Mouse (Mus musculus) midbrain, embryonic 16.5 days (tissue): ENCODE data around the gene Fam20c. TPM values are rescaled to one million over a fixed set of nuclear protein-coding genes. Genes with fewer than 3 reads are reported as not detected.
A peak's percentile ranks its signal among the peaks of the same experiment; 100 is the strongest.

ENCODE experiments used
- ATAC-seq: fragments of 200-750 bp; cut with Nextera tagmentation; 2 replicates; pipeline ENCODE4 v1.8.0; 2017; ENCODE audit warnings: moderate TSS enrichment
- H3K27ac ChIP-seq: fragments of 300-500 bp; sonication (generic); 2 replicates; pipeline ENCODE4 v1.5.1; 2014; ENCODE audit warnings: mild to moderate bottlenecking, low read length, mixed read lengths
- H3K27me3 ChIP-seq: fragments of 300-500 bp; sonication (generic); 2 replicates; pipeline ENCODE4 v1.6.1; 2014; ENCODE audit warnings: low read depth, low read length, mixed read lengths; ENCODE audit not compliant: control insufficient read depth, insufficient read depth
- H3K36me3 ChIP-seq: fragments of 300-500 bp; sonication (generic); 2 replicates; pipeline ENCODE4 v1.6.1; 2014; ENCODE audit warnings: mild to moderate bottlenecking, low read length, moderate library complexity, mixed read lengths; ENCODE audit not compliant: control insufficient read depth, insufficient read depth
- H3K4me1 ChIP-seq: fragments of 300-500 bp; sonication (generic); 2 replicates; pipeline ENCODE4 v1.6.1; 2014; ENCODE audit warnings: mild to moderate bottlenecking, low read length, mixed read lengths; ENCODE audit not compliant: control insufficient read depth, insufficient read depth
- H3K4me2 ChIP-seq: fragments of 300-500 bp; sonication (generic); 2 replicates; pipeline ENCODE4 v1.6.1; 2014; ENCODE audit warnings: mild to moderate bottlenecking, low read length, mixed read lengths
- H3K4me3 ChIP-seq: fragments of 300-500 bp; sonication (generic); 2 replicates; pipeline ENCODE4 v1.5.1; 2014; ENCODE audit warnings: low read depth, mild to moderate bottlenecking, low read length, moderate library complexity, mixed read lengths
- H3K9ac ChIP-seq: fragments of 300-500 bp; sonication (generic); 2 replicates; pipeline ENCODE4 v1.6.1; 2014; ENCODE audit warnings: low read depth, low read length, mixed read lengths
- H3K9me3 ChIP-seq: fragments of 300-500 bp; sonication (generic); replicated peaks from 2 replicates; pipeline ENCODE4 v1.6.1; 2014; ENCODE audit warnings: mild to moderate bottlenecking, low read length, mixed read lengths; ENCODE audit not compliant: control insufficient read depth, poor library complexity, severe bottlenecking
- WGBS: fragments of 180-500 bp; shearing (Covaris S2); extraction: QIAGEN DNeasy Blood & Tissue Kit; methylation state at CpG from one replicate; pipeline ENCODE4 v1.1.7; 2014; 5-methylcytosine and 5-hydroxymethylcytosine counted together
- polyA plus RNA-seq: library from polyadenylated mRNA; unstranded; fragments of >200 nt; fragmentation: Nextera tagmentation; extraction: Ambion mirVana; gene quantifications from 2 replicates; pipeline ENCODE4 v1.2.1, GENCODE M21; 2015

Fam20c gene
- polyA plus RNA-seq, 1 experiment from 2014 or later: 41.9 TPM

DNA sequence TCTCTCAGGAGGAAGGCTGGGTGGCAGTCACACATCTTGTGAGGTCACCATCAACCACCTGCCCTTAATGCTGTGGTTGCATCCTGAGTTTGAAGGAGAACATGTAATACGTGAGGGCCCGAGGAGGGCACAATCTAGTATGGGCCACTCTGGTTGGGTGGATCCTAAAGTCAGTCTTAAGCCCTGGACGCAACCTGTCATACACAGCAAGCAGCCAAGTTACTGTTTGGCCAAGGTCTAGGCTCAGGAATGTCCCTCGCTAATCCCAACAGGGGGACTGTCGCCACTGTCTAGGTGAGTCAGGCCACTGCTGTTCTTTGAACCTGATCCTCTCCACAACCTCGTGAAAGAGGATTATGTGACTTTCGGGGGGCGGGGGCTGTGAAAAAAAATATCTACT, 10.3 kb downstream of the Fam20c start:
- H3K27me3 ChIP-seq: no peaks in the 10 kb centered on the region
- no peaks in the 10 kb centered on the region for H3K9me3 ChIP-seq
- ATAC-seq: no peak
- H3K27ac ChIP-seq: no peak overlapping the region
- no peak overlapping the region for H3K4me2 ChIP-seq
- H3K36me3 ChIP-seq: peaks cover 19% of the 10 kb centered on the region
- no peak overlapping the region for H3K4me3 ChIP-seq
- WGBS: 81% methylated on average over 8 of the region's 8 CpGs
- H3K9ac ChIP-seq: no peak overlapping the region
- peaks cover 25% of the 10 kb centered on the region for H3K4me1 ChIP-seq

GRCm38 (mm10) chr5:138767650-138768049, 13.3 kb downstream of the Fam20c start:
- H3K4me3 ChIP-seq: no peak overlapping the region
- no peak for ATAC-seq
- H3K9ac ChIP-seq: no peak overlapping the region
- no peak overlapping the region for H3K27ac ChIP-seq
- peaks cover 11% of the 10 kb centered on the region for H3K36me3 ChIP-seq
- H3K27me3 ChIP-seq: no peaks in the 10 kb centered on the region
- no peak overlapping the region for H3K4me2 ChIP-seq
- no peaks in the 10 kb centered on the region for H3K4me1 ChIP-seq
- WGBS: 82% methylated on average over 11 of the region's 11 CpGs
- no peaks in the 10 kb centered on the region for H3K9me3 ChIP-seq

DNA sequence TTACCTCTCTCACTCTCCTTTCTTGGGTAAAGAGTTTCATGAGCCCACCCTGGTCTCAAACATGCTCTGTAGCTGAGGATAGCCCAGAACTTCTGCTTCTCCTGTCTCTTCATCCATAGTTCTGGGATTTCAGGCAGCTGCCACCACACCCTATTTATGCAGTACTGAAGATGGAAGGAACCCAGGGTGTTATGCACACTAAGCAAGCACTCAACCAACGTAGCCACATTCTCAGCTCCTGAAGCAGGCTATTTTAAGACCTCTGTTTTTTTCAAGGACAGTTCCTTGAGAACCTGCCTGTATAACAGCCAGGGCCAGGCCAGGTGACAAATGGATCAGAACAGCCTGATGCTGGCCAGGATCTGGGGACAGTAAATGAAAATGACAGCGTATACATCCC, 14.4 kb downstream of the Fam20c start:
- no peak overlapping the region for H3K4me3 ChIP-seq
- ATAC-seq: no peak
- H3K9me3 ChIP-seq: no peaks in the 10 kb centered on the region
- H3K4me1 ChIP-seq: no peaks in the 10 kb centered on the region
- H3K4me2 ChIP-seq: no peak overlapping the region
- H3K27ac ChIP-seq: no peak overlapping the region
- no peaks in the 10 kb centered on the region for H3K27me3 ChIP-seq
- H3K36me3 ChIP-seq: peaks cover 10% of the 10 kb centered on the region; the same call in 1 of the 2 replicates
- WGBS: 89% methylated on average over 2 of the region's 2 CpGs
- H3K9ac ChIP-seq: no peak overlapping the region

- no peaks in the 10 kb centered on the region for H3K4me1 ChIP-seq
- H3K9ac ChIP-seq: no peak overlapping the region
- H3K4me3 ChIP-seq: no peak overlapping the region
- no peak overlapping the region for H3K27ac ChIP-seq
- peaks cover 10% of the 10 kb centered on the region; the same call in 1 of the 2 replicates for H3K36me3 ChIP-seq
- H3K4me2 ChIP-seq: no peak overlapping the region
- ATAC-seq: no peak
- 91% methylated on average over 5 of the region's 5 CpGs for WGBS
- no peaks in the 10 kb centered on the region for H3K9me3 ChIP-seq
- H3K27me3 ChIP-seq: no peaks in the 10 kb centered on the region
These were observed 14.8 kb downstream of the Fam20c start for GRCm38 (mm10) chr5:138769126-138769525.

DNA sequence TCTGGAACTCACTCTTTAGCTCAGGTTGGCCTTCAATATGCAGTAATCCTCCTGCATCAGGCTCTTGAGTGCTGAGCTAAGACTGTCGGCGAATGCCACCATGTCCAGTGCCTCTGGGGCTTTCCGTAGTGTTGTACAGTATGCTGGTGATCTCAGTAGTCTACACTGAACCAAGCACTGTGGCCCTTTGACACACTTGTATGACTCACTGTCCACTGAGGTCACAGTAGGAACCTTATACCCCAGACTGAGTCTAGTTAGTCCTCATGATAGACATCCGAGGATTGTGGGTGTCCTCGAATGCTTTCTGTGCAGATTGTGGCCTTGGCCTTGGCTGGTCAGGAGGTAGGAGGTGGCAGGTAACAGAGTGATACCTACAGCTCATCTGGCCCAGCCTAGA, 20.8 kb downstream of the Fam20c start:
- H3K4me1 ChIP-seq: peaks cover 12% of the 10 kb centered on the region
- no peak for ATAC-seq
- H3K9ac ChIP-seq: no peak overlapping the region
- H3K27ac ChIP-seq: no peak overlapping the region
- H3K9me3 ChIP-seq: no peaks in the 10 kb centered on the region
- no peak overlapping the region for H3K4me3 ChIP-seq
- no peaks in the 10 kb centered on the region for H3K27me3 ChIP-seq
- WGBS: 92% methylated on average over 5 of the region's 5 CpGs
- H3K36me3 ChIP-seq: no peaks in the 10 kb centered on the region; the same call in 1 of the 2 replicates
- no peak overlapping the region for H3K4me2 ChIP-seq

GRCm38 (mm10) chr5:138776346-138776745, 22.0 kb downstream of the Fam20c start:
- Histone ChIP-seq H3K27ac (no peak overlapping the region), H3K36me3 (no peaks in the 10 kb centered on the region; the same call in 1 of the 2 replicates), H3K4me1 (peaks cover 12% of the 10 kb centered on the region), H3K27me3 (no peaks in the 10 kb centered on the region), H3K9me3 (no peaks in the 10 kb centered on the region), H3K9ac (no peak overlapping the region), H3K4me3 (no peak overlapping the region), H3K4me2 (no peak overlapping the region)
- WGBS: 93% methylated on average over 1 of the region's 1 CpGs
- no peak for ATAC-seq

- Histone ChIP-seq H3K27ac (peak overlapping the region; percentile 63), H3K36me3 (no peaks in the 10 kb centered on the region; the same call in none of the 2 replicates), H3K4me1 (peaks cover 12% of the 10 kb centered on the region), H3K27me3 (no peaks in the 10 kb centered on the region), H3K9ac (no peak overlapping the region), H3K9me3 (no peaks in the 10 kb centered on the region), H3K4me3 (no peak overlapping the region), H3K4me2 (no peak overlapping the region)
- ATAC-seq: peak; percentile 70
- 45% methylated on average over 9 of the region's 9 CpGs for WGBS
These were observed 24.6 kb downstream of the Fam20c start for GRCm38 (mm10) chr5:138778731-138779463.

DNA sequence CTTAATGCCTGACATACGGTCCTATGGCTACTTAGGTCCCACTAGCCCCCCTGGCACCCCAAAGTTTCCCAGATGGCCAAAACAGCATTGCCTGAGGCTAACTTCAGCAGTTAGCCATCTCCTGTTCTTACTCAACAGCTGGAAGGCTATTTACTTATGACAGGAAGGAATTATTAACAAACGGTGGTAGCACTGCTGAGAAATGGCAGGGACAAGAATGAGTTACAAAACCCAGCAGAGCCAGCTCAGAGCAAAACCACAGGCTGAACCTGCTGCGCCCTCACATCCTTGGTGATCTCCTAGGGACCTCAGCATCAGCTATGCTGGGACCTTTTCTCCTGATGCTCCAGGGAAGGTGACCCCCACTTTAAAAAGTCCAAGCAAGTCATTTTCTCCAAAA, 25.3 kb downstream of the Fam20c start:
- H3K9me3 ChIP-seq: no peaks in the 10 kb centered on the region
- no peak overlapping the region for H3K4me3 ChIP-seq
- H3K9ac ChIP-seq: no peak overlapping the region
- WGBS: 70% methylated on average over 3 of the region's 3 CpGs
- H3K27ac ChIP-seq: 0 out of 2 replicates have a peak overlapping the region, but pooled peaks have one; percentile 63
- H3K4me1 ChIP-seq: peaks cover 12% of the 10 kb centered on the region
- no peak overlapping the region for H3K4me2 ChIP-seq
- H3K27me3 ChIP-seq: no peaks in the 10 kb centered on the region
- ATAC-seq: no peak
- no peaks in the 10 kb centered on the region; the same call in none of the 2 replicates for H3K36me3 ChIP-seq

DNA sequence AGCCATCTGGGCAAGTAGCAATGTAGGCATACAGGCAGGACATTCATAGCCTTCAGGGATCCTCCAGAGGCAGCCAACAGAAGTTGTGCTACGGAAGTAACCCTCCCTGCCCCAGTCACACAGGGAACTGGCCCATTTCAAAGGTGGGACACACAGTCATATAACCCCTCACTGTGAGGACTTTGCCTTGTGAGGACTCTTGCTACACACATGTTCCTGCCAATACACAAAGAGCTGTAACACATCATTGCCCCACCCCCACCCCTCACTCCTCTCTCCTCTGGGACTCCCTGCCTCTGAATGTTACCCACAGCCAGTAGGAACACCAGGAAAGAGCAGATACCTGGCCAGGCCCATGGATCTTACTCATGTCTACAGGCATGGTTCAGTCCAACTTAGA, 28.4 kb downstream of the Fam20c start:
- no peak overlapping the region for H3K27ac ChIP-seq
- H3K27me3 ChIP-seq: no peaks in the 10 kb centered on the region
- 93% methylated on average over 1 of the region's 1 CpGs for WGBS
- no peaks in the 10 kb centered on the region for H3K9me3 ChIP-seq
- no peak for ATAC-seq
- H3K4me2 ChIP-seq: no peak overlapping the region
- no peak overlapping the region for H3K9ac ChIP-seq
- peaks cover 12% of the 10 kb centered on the region for H3K4me1 ChIP-seq
- H3K36me3 ChIP-seq: no peaks in the 10 kb centered on the region; the same call in none of the 2 replicates
- H3K4me3 ChIP-seq: no peak overlapping the region
